Mouse (Mus musculus): ENCODE results near the gene Pon1. TPM values are rescaled to one million over a fixed set of nuclear protein-coding genes. Genes with fewer than 3 reads are reported as not detected.

Pon1 gene
- polyA plus RNA-seq, 1 experiment from 2014 or later = 0.08 TPM

DNA sequence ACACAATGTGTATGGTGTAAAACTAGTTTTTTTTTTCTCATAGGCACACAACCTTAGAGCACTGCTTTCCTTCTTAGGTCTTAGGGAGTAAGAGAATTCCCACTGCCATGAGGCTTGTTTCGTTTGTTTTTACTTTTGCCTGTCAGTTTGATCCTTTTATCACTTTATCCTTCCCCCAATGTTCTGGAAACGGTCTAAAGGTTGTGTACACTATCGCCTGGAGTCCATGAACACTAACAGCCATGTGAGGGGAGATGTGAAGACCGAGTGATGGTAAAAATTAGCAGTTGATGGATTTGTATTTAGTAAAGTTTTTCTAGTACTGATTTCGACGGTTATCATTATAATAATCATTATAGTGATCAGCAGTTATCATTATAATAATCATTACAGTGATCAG, 58.8 kb downstream of the Pon1 start:
- WGBS = 85% methylated on average over 6 of the region's 6 CpGs
- Histone ChIP-seq H3K4me3 (ENCODE audit: low read depth, low read length) (no peak overlapping the region), H3K9ac (ENCODE audit: low read length) (no peak overlapping the region), H3K36me3 (ENCODE audit: control insufficient read depth, insufficient read depth, low read length) (no peaks in the 10 kb centered on the region), H3K4me2 (no peak overlapping the region), H3K4me1 (ENCODE audit: control insufficient read depth, insufficient read depth, low read length) (no peaks in the 10 kb centered on the region), H3K27ac (ENCODE audit: low read depth, low read length) (no peak overlapping the region), H3K9me3 (ENCODE audit: control insufficient read depth, low read length) (no peaks in the 10 kb centered on the region), H3K27me3 (ENCODE audit: control insufficient read depth, insufficient read depth, low read length) (no peaks in the 10 kb centered on the region)
- no peak for DNase-seq (ENCODE audit: low spot score, missing footprints)
- no peak for ATAC-seq (ENCODE audit: low FRiP score)

DNA sequence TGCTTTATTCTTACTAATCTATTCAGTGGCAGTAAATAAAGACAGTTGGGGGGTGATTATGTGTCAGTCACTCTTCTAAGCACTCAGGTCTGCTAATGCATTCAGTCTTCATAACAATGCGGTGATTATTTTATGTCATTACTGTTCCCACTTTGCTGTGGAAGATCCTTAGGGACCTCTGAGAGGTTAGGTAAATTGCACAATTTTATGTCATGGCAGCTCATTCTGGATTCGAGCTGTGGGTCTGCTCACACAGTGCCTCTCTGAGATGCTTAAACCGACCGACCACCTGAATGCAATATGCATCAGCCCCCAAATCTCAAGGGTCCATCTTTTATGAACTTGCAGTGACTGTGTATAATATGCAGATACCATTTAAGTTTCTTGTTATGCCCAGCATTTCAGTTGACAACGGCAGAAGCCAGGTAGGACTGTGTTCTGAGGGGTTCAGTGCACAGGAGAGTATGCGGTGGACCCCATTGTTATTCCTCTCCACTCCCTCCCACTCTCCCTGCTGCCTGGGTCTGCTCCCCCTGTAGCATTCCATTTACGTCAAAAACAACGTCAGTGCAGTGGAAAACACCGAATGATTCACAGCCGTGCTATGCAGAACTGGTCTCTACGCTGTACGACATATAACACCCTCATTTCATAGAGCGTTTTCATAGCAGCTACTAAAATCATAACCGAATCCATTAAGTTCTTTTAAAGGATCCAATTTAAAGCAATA, 64.2 kb downstream of the Pon1 start:
- Histone ChIP-seq H3K9me3 (ENCODE audit: control insufficient read depth, low read length) (no peaks in the 10 kb centered on the region), H3K4me3 (ENCODE audit: low read depth, low read length) (no peak overlapping the region), H3K9ac (ENCODE audit: low read length) (no peak overlapping the region), H3K27ac (ENCODE audit: low read depth, low read length) (no peak overlapping the region), H3K36me3 (ENCODE audit: control insufficient read depth, insufficient read depth, low read length) (no peaks in the 10 kb centered on the region), H3K4me2 (no peak overlapping the region), H3K4me1 (ENCODE audit: control insufficient read depth, insufficient read depth, low read length) (no peaks in the 10 kb centered on the region), H3K27me3 (ENCODE audit: control insufficient read depth, insufficient read depth, low read length) (no peaks in the 10 kb centered on the region)
- ATAC-seq (ENCODE audit: low FRiP score) (no peak), DNase-seq (ENCODE audit: low spot score, missing footprints) (no peak)
- WGBS = 84% methylated on average over 14 of the region's 14 CpGs

DNA sequence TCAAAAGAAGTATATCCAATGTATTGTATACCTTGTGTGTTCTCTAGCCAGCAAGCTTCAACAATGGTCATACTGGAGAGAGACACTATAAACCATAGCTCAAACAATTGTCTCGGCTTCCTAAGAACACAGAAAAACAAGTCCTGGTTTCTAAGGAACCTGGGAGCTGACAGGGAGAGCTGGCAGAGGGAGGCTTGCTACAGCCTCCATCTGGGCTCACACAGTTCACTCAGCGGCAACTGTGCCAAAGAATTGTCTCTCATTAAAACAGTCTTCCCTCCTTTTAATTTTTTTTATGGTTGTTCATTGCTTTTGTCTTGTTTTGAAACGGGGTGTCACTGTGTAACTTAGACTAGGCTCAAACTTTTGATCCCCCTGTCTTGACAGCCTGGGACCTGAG, 73.5 kb downstream of the Pon1 start:
- DNase-seq (ENCODE audit: low spot score, missing footprints) = no peak
- Histone ChIP-seq H3K4me1 (ENCODE audit: control insufficient read depth, insufficient read depth, low read length) (no peaks in the 10 kb centered on the region), H3K27ac (ENCODE audit: low read depth, low read length) (no peak overlapping the region), H3K9ac (ENCODE audit: low read length) (no peak overlapping the region), H3K27me3 (ENCODE audit: control insufficient read depth, insufficient read depth, low read length) (no peaks in the 10 kb centered on the region), H3K36me3 (ENCODE audit: control insufficient read depth, insufficient read depth, low read length) (no peaks in the 10 kb centered on the region), H3K4me2 (no peak overlapping the region), H3K9me3 (ENCODE audit: control insufficient read depth, low read length) (no peaks in the 10 kb centered on the region), H3K4me3 (ENCODE audit: low read depth, low read length) (no peak overlapping the region)
- ATAC-seq (ENCODE audit: low FRiP score) = no peak
- WGBS = 63% methylated on average over 3 of the region's 3 CpGs

DNA sequence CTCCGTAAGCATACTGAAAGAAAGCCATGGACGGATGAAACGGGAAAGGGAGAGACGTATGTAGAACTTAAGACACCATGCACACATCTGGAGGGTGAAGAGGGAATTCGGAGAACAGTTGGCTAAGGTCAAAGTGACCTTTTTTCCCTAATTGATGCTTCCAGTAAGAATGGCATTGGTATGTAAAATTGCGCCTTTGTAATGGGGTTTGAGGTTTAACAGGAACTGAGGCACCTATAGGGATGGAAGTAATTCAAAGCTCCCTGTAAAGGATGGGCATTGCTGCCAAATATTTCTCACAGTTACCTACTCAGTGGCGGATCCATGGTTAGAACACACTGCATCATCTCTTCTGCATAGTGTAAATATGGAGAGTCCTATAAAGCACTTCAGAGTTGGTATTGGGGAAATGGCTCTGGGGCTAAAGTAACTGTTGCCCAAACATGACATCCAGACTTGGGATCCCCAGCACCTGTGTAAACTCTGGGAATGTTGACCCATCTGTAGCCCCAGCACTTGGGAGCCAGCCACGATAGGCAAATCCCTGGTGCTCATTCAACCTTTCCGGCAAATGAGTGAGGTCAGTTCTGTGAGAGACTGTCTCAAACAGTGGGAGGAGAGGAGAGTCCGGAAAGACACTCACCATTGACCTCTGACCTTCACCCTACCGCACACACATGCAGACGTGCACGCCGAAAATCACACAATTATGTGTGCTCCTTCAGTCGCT, 74.4 kb downstream of the Pon1 start:
- H3K4me1 ChIP-seq (ENCODE audit: control insufficient read depth, insufficient read depth, low read length) = no peaks in the 10 kb centered on the region
- no peak overlapping the region for H3K4me2 ChIP-seq
- 86% methylated on average over 15 of the region's 15 CpGs for WGBS
- no peaks in the 10 kb centered on the region for H3K36me3 ChIP-seq (ENCODE audit: control insufficient read depth, insufficient read depth, low read length)
- H3K27ac ChIP-seq (ENCODE audit: low read depth, low read length) = no peak overlapping the region
- no peaks in the 10 kb centered on the region for H3K9me3 ChIP-seq (ENCODE audit: control insufficient read depth, low read length)
- no peaks in the 10 kb centered on the region for H3K27me3 ChIP-seq (ENCODE audit: control insufficient read depth, insufficient read depth, low read length)
- no peak for ATAC-seq (ENCODE audit: low FRiP score)
- H3K4me3 ChIP-seq (ENCODE audit: low read depth, low read length) = no peak overlapping the region
- no peak for DNase-seq (ENCODE audit: low spot score, missing footprints)
- H3K9ac ChIP-seq (ENCODE audit: low read length) = no peak overlapping the region

Other genes starting within 250 kb of the Pon1 start
- gene Pon3, start 62.3 kb upstream of the Pon1 start, polyA plus RNA-seq (2014; fragmentation: Nextera tagmentation; extraction: Ambion mirVana) = 7.1 TPM in 2 replicates
- gene Pon2, start 104.5 kb upstream of the Pon1 start, polyA plus RNA-seq (2014; fragmentation: Nextera tagmentation; extraction: Ambion mirVana) = 23.0 and 28.4 TPM in 2 replicates
- 22.8 and 23.6 TPM in 2 replicates for gene Asb4, start 189.4 kb upstream of the Pon1 start, polyA plus RNA-seq (2014; fragmentation: Nextera tagmentation; extraction: Ambion mirVana)